Mouse (Mus musculus) MEL (cell line): Measurements from ENCODE around the gene Ctdsp1. TPM values are rescaled to one million over a fixed set of nuclear protein-coding genes. Genes with fewer than 3 reads are reported as not detected.

Experiments
- DNase-seq: peaks from one replicate; pipeline ENCODE4 v3.0.0; 2011; ENCODE audit warnings: low read depth, low spot score
- H3K27ac ChIP-seq: 2 replicates; pipeline ENCODE4 v1.5.1; 2012; ENCODE audit warnings: low read depth, mild to moderate bottlenecking, control low read depth, low read length, moderate library complexity; ENCODE audit not compliant: control insufficient read depth
- H3K27me3 ChIP-seq, 2 experiments: fragments of 150-350 bp in 1 of 2; sonication (generic) in 1 of 2; 2 replicates each; pipeline ENCODE4 v1.6.1; 2012; ENCODE audit warnings: low read length in 2 of 2, mild to moderate bottlenecking in 2 of 2, improper control_type of control experiment in 1 of 2, moderate library complexity in 1 of 2; ENCODE audit not compliant: insufficient read depth in 2 of 2, control insufficient read depth in 1 of 2
- H3K36me3 ChIP-seq, 2 experiments: 2 replicates each; pipeline ENCODE4 v1.6.1; 2012 to 2014; ENCODE audit warnings: low read length in 2 of 2, improper control_type of control experiment in 1 of 2, inconsistent platforms in 1 of 2, mild to moderate bottlenecking in 1 of 2; ENCODE audit not compliant: insufficient read depth in 2 of 2, control insufficient read depth in 1 of 2
- H3K4me1 ChIP-seq, 2 experiments: fragments of 150-350 bp in 1 of 2; sonication (generic) in 1 of 2; 2 replicates each; pipeline ENCODE4 v1.6.1; 2012; ENCODE audit warnings: low read length in 2 of 2, improper control_type of control experiment in 1 of 2, mild to moderate bottlenecking in 1 of 2; ENCODE audit not compliant: insufficient read depth in 2 of 2, control insufficient read depth in 1 of 2
- H3K4me3 ChIP-seq, 2 experiments: fragments of 150-350 bp in 1 of 2; sonication (generic) in 1 of 2; 2 replicates each; pipeline ENCODE4 v1.5.1; 2012; ENCODE audit warnings: low read depth in 2 of 2, low read length in 2 of 2, mild to moderate bottlenecking in 2 of 2, moderate library complexity in 2 of 2, control low read depth in 1 of 2, improper control_type of control experiment in 1 of 2; ENCODE audit not compliant: control insufficient read depth in 1 of 2, insufficient read depth in 1 of 2
- H3K79me2 ChIP-seq: 2 replicates; pipeline ENCODE4 v1.6.1; 2012; ENCODE audit warnings: mild to moderate bottlenecking, low read length, moderate library complexity; ENCODE audit not compliant: control insufficient read depth, poor library complexity, insufficient read depth
- H3K9ac ChIP-seq: 2 replicates; pipeline ENCODE4 v1.6.1; 2012; ENCODE audit warnings: low read depth, mild to moderate bottlenecking, control low read depth, low read length, moderate library complexity; ENCODE audit not compliant: control insufficient read depth, poor library complexity, severe bottlenecking
- H3K9me3 ChIP-seq: fragments of 150-350 bp; sonication (generic); replicated peaks from 2 replicates; pipeline ENCODE4 v1.6.1; 2012; ENCODE audit warnings: mild to moderate bottlenecking, low read length, improper control_type of control experiment, moderate library complexity; ENCODE audit not compliant: insufficient read depth
- BHLHE40 ChIP-seq: IDR thresholded peaks from 2 replicates; pipeline ENCODE4 v1.6.1; 2012; ENCODE audit warnings: low read depth, mild to moderate bottlenecking, inconsistent platforms, low read length, improper control_type of control experiment, borderline replicate concordance
- CHD2 ChIP-seq: IDR thresholded peaks from 2 replicates; pipeline ENCODE4 v1.6.1; 2011; ENCODE audit warnings: low read length, improper control_type of control experiment
- E2F4 ChIP-seq: IDR thresholded peaks from 2 replicates; pipeline ENCODE4 v1.6.1; 2011; ENCODE audit warnings: low read depth, low read length, improper control_type of control experiment, borderline replicate concordance
- EP300 ChIP-seq, 2 experiments: IDR thresholded peaks; 2 replicates each; pipeline ENCODE4 v1.6.1; 2011; ENCODE audit warnings: improper control_type of control experiment in 2 of 2, low read length in 2 of 2, low read depth in 1 of 2, mild to moderate bottlenecking in 1 of 2
- ETS1 ChIP-seq: IDR thresholded peaks from 2 replicates; pipeline ENCODE4 v1.6.1; 2012; ENCODE audit warnings: low read depth, mild to moderate bottlenecking, inconsistent platforms, low read length, improper control_type of control experiment, moderate library complexity
- HCFC1 ChIP-seq: IDR thresholded peaks from 2 replicates; pipeline ENCODE4 v1.6.1; 2012; ENCODE audit warnings: low read depth, mild to moderate bottlenecking, inconsistent platforms, low read length, improper control_type of control experiment, moderate library complexity
- KAT2A ChIP-seq: conservative IDR thresholded peaks from 2 replicates; pipeline ENCODE4 v1.6.1; 2012; ENCODE audit warnings: low read depth, low read length, improper control_type of control experiment, inconsistent platforms
- MAX ChIP-seq: IDR thresholded peaks from 2 replicates; pipeline ENCODE4 v1.6.1; 2011; ENCODE audit warnings: low read length, improper control_type of control experiment
- MAZ ChIP-seq: IDR thresholded peaks from 2 replicates; pipeline ENCODE4 v1.6.1; 2012; ENCODE audit warnings: low read depth, mild to moderate bottlenecking, inconsistent platforms, low read length, improper control_type of control experiment
- MXI1 ChIP-seq: IDR thresholded peaks from 2 replicates; pipeline ENCODE4 v1.6.1; 2011; ENCODE audit warnings: mild to moderate bottlenecking, low read depth, low read length, improper control_type of control experiment
- MYC ChIP-seq: IDR thresholded peaks from 2 replicates; pipeline ENCODE4 v1.6.1; 2011; ENCODE audit warnings: low read depth, mild to moderate bottlenecking, low read length, improper control_type of control experiment, moderate library complexity
- NRF1 ChIP-seq: IDR thresholded peaks from 2 replicates; pipeline ENCODE4 v1.6.1; 2014; ENCODE audit warnings: low read depth, mild to moderate bottlenecking, inconsistent platforms, low read length, improper control_type of control experiment, moderate library complexity; ENCODE audit not compliant: poor library complexity, insufficient read depth, severe bottlenecking
- RCOR1 ChIP-seq: IDR thresholded peaks from 2 replicates; pipeline ENCODE4 v1.6.1; 2012; ENCODE audit warnings: low read depth, mild to moderate bottlenecking, inconsistent platforms, low read length, improper control_type of control experiment
- SMC3 ChIP-seq: IDR thresholded peaks from 2 replicates; pipeline ENCODE4 v1.6.1; 2011; ENCODE audit warnings: low read depth, low read length, improper control_type of control experiment
- UBTF ChIP-seq: IDR thresholded peaks from 2 replicates; pipeline ENCODE4 v1.6.1; 2012; ENCODE audit warnings: low read depth, mild to moderate bottlenecking, inconsistent platforms, low read length, improper control_type of control experiment, moderate library complexity, borderline replicate concordance; ENCODE audit not compliant: insufficient read depth
- USF1 ChIP-seq: IDR thresholded peaks from 2 replicates; pipeline ENCODE4 v1.6.1; 2014; ENCODE audit warnings: low read depth, mild to moderate bottlenecking, inconsistent platforms, low read length, improper control_type of control experiment, moderate library complexity
- ZKSCAN1 ChIP-seq: IDR thresholded peaks from 2 replicates; pipeline ENCODE4 v1.6.1; 2012; ENCODE audit warnings: low read depth, mild to moderate bottlenecking, inconsistent platforms, low read length, improper control_type of control experiment, moderate library complexity
- polyA plus RNA-seq, 2 experiments: library from polyadenylated mRNA; stranded (reverse) in 1 of 2; unstranded in 1 of 2; fragments of >175 nt in 1 of 2; fragments of >200 nt in 1 of 2; gene quantifications; 2 replicates each; pipeline versions ENCODE4 v1.2.1 to v1.2.4; 2012; ENCODE audit warnings: low replicate concordance in 2 of 2, low read depth in 1 of 2; ENCODE audit not compliant: insufficient read length in 2 of 2, insufficient read depth in 1 of 2, missing spikeins in 1 of 2
- total RNA-seq: library from RNA; depleted of rRNA; stranded (reverse); fragments of 300-350 nt; gene quantifications from 2 replicates; pipeline ENCODE4 v1.2.3, GENCODE M21; 2012

Ctdsp1 gene
- total and polyA plus RNA-seq, 3 experiments = 18.0 to 69.8 TPM; not detected in 1

DNA sequence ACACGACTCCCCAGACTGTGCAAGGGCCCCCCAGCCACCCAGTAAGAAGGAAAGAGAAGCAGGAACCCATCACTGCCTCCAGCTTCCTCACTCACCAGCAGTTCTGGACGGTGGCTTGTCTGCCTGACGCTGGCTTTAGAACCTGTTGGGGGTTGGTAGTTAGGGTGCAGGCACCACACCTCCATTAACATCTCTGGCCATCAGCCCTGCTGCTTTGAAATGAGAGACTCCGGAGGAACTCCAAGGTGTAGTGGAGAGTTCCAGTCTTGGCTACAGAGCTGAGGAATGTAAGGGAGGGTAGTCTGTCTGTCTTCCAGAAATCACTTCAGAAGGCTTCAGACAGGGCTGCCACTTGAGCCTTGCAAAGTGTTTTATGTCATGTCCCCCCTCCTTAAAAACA, 21.3 kb upstream of the Ctdsp1 start:
- H3K9me3 ChIP-seq = no peaks in the 10 kb centered on the region
- peaks cover 0 to 11% of the 10 kb centered on the region in 2 experiments; a peak in 2 of 4 replicates for H3K4me1 ChIP-seq
- H3K9ac ChIP-seq = no peak overlapping the region
- H3K36me3 ChIP-seq = peaks cover 0 to 3% of the 10 kb centered on the region in 2 experiments; a peak in 1 of 4 replicates
- H3K79me2 ChIP-seq = no peaks in the 10 kb centered on the region
- no peak for TF ChIP-seq ETS1
- no peak for TF ChIP-seq RCOR1
- TF ChIP-seq EP300 (IDR thresholded peaks at IDR 0.05; ENCODE audit: low read depth in 1 of 2, low read length in 2 of 2) = no peak
- no peak for TF ChIP-seq MAZ
- no peak for TF ChIP-seq KAT2A
- no peak for TF ChIP-seq MXI1
- no peak for TF ChIP-seq UBTF
- TF ChIP-seq MAX = no peak
- no peak for TF ChIP-seq CHD2
- TF ChIP-seq NRF1 = no peak
- no peak for TF ChIP-seq SMC3
- TF ChIP-seq HCFC1 = no peak
- TF ChIP-seq USF1 = no peak
- no peak for TF ChIP-seq ZKSCAN1
- H3K27ac ChIP-seq = no peak overlapping the region
- no peak overlapping the region for H3K4me3 ChIP-seq
- DNase-seq = no peak
- H3K27me3 ChIP-seq = no peaks in the 10 kb centered on the region; a peak in 1 of 4 replicates

DNA sequence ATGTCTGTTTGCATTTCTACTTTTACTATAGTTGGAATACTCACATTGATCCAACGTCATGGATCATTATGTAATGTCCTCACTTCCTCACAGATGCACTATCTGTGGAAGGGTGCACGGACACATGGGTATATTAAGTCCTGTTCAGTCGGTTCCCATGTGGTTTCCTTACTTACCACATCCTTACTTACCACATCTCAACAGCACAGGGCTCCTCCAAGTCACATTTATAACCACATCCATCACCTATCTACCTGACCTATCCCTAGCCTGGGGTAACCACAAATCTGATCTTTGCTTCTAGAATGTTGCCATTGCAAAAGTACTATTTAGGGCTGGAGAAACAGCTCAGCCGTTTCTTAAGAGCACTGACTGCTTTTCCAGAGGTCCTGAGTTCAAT, 17.9 kb upstream of the Ctdsp1 start:
- Histone ChIP-seq H3K36me3 (peaks cover 0 to 3% of the 10 kb centered on the region in 2 experiments; a peak in 1 of 4 replicates), H3K9ac (no peak overlapping the region), H3K79me2 (no peaks in the 10 kb centered on the region), H3K4me3 (no peak overlapping the region), H3K9me3 (no peaks in the 10 kb centered on the region), H3K4me1 (peaks cover 0 to 6% of the 10 kb centered on the region in 2 experiments; a peak in 2 of 4 replicates)
- DNase-seq = no peak
- TF ChIP-seq E2F4 = no peak
- TF ChIP-seq HCFC1 = no peak
- TF ChIP-seq SMC3 = no peak
- no peak for TF ChIP-seq MYC
- no peak for TF ChIP-seq BHLHE40
- TF ChIP-seq, all 39 proteins: peak for 0
- Histone ChIP-seq H3K27ac (no peak overlapping the region), H3K27me3 (no peaks in the 10 kb centered on the region; a peak in 1 of 4 replicates)
